14 mouse cellular contexts compared by ENCODE assay signal in genomic region chr10:88255556-88255955, GRCm38 (mm10).
"Had no signal": no experiment of that assay in that cellular context is flagged by ENCODE, and none has a peak within 500 bp of the region (broad histone marks: within the 10 kb centered on the region; RNA-seq: fewer than 3 reads in every experiment).

No protein-coding gene starts in this region.

- ATAC-seq: lung, postnatal 0 days; midbrain, embryonic 13.5 days; midbrain, embryonic 15.5 days had no signal

- DNase-seq: lung, adult 2 months; lung, postnatal 14 days; lung, postnatal 36 days; retina, postnatal 1 day; right cerebral cortex, adult 18-20 months; right cerebral cortex, postnatal 25 days; right cerebral cortex, postnatal 4 days; spleen, adult 18-20 months; thymus, adult 18-20 months; thymus, postnatal 14 days; thymus, postnatal 36 days had no signal
